Mouse (Mus musculus) layer of hippocampus, postnatal 10 days (tissue): ENCODE measurements around the gene Rpa3. TPM values are rescaled to one million over a fixed set of nuclear protein-coding genes. Genes with fewer than 3 reads are reported as not detected.
A peak's percentile ranks its signal among the peaks of the same experiment; 100 is the strongest.

ENCODE experiments used
- DNase-seq, 2 experiments: peaks; one replicate each; pipeline ENCODE4 v3.0.0; 2021; ENCODE audit warnings: low spot score in 2 of 2
- total RNA-seq, 2 experiments: library from RNA; stranded (reverse); gene quantifications; 2 replicates each; pipeline ENCODE4 v1.2.3; 2021

Gene Rpa3
- total RNA-seq, 2 experiments from 2014 or later: 18.4 to 20.2 TPM

DNA sequence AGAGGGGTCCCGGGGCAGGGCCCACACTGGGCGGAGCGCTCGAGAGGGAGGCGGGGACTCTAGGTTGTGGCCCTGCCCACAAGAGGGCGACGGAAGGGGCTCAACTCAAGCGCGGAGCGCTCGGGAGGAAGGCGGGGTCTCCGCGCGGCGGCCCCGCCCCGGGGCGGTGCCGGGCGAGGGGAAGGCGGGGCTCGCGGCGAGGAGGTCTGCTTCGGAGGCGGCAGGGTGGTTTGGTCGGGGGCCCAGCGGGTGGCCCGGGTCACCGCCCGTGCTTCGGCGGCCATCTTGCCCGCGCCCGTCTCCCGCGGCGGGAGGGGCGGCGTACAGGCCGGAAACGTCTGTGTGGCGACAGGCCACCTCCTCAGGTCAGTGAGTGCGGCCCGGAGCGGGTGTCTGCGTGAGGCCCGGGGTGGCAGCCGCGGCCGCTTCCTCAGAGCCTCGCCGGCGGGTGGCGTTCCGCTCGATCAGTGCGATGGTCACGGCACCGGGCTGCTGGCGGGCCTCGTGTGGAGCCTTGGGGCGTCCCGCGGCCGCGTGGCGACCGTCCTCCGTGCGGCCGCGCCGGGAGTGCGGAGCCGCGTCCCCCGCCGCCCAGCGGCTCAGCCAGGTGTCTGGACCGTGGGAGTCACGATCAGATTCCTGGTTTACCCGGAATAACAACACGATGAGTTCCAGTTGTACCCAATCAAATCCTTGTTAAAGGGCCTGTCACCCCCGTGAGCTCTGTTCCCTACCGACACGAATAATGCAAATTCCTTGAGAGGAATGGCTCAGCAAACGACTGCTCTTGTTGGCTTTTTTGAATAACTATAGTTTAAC, 49.7 kb downstream of the Rpa3 start, which contains the start of gene Mios:
Mios (plus strand) TSS at position 176 of the 819 bp plus-strand sequence.
- DNase-seq: peak; percentile 82 to 89

Other genes with a start within 250 kb of the Rpa3 start
- gene Col28a1, start 66.6 kb downstream of the Rpa3 start, total RNA-seq: under 1 TPM; 0.91 to 0.96 TPM
- gene Mios, start 50.0 kb downstream of the Rpa3 start, total RNA-seq: 10 to 100 TPM; 27.1 to 29.2 TPM
- 10 to 100 TPM; 27.0 to 29.5 TPM for gene Umad1, start 115 bp upstream of the Rpa3 start, total RNA-seq
- gene Gm45062, start 277 bp upstream of the Rpa3 start, total RNA-seq: 1 to 10 TPM; 1.1 to 2.3 TPM